Mouse (Mus musculus) heart, postnatal 0 days (tissue): ENCODE measurements around the gene Cabp4. TPM values are rescaled to one million over a fixed set of nuclear protein-coding genes. Genes with fewer than 3 reads are reported as not detected.

Source experiments
- ATAC-seq: fragments of 200-750 bp; cut with Nextera tagmentation; 2 replicates; pipeline ENCODE4 v1.8.0; 2017; ENCODE audit warnings: low read depth, moderate number of reproducible peaks, moderate library complexity; ENCODE audit not compliant: insufficient read depth
- DNase-seq: peaks from one replicate; pipeline ENCODE4 v3.0.0-alpha.2; 2016; ENCODE audit warnings: low spot score
- H3K27ac ChIP-seq: fragments of 300-500 bp; sonication (generic); 2 replicates; pipeline ENCODE4 v1.5.1; 2014; ENCODE audit warnings: low read depth, mild to moderate bottlenecking
- H3K27me3 ChIP-seq: fragments of 300-500 bp; sonication (generic); 2 replicates; pipeline ENCODE4 v1.6.1; 2014; ENCODE audit warnings: low read length, mixed read lengths; ENCODE audit not compliant: control insufficient read depth, insufficient read depth
- H3K36me3 ChIP-seq: fragments of 300-500 bp; sonication (generic); replicated peaks from 2 replicates; pipeline ENCODE4 v1.6.1; 2014; ENCODE audit warnings: low read length, mixed read lengths; ENCODE audit not compliant: control insufficient read depth, insufficient read depth
- H3K4me1 ChIP-seq: fragments of 300-500 bp; sonication (generic); 2 replicates; pipeline ENCODE4 v1.6.1; 2014; ENCODE audit warnings: antibody characterized with exemption; ENCODE audit not compliant: control insufficient read depth, insufficient read depth
- H3K4me2 ChIP-seq: fragments of 300-500 bp; sonication (generic); 2 replicates; pipeline ENCODE4 v1.6.1; 2014; ENCODE audit warnings: low read depth, mild to moderate bottlenecking, low read length, moderate library complexity
- H3K4me3 ChIP-seq: fragments of 300-500 bp; sonication (generic); 2 replicates; pipeline ENCODE4 v1.5.1; 2014; ENCODE audit warnings: low read depth, low read length
- H3K9ac ChIP-seq: fragments of 300-500 bp; sonication (generic); replicated peaks from 2 replicates; pipeline ENCODE4 v1.6.1; 2014; ENCODE audit warnings: low read depth, low read length, mixed read lengths
- H3K9me3 ChIP-seq: fragments of 300-500 bp; sonication (generic); replicated peaks from 2 replicates; pipeline ENCODE4 v1.6.1; 2016; ENCODE audit warnings: low read length; ENCODE audit not compliant: control insufficient read depth
- CTCF ChIP-seq: IDR thresholded peaks from 2 replicates; pipeline ENCODE4 v1.5.1; 2016; ENCODE audit warnings: antibody characterized with exemption, control low read depth, low read depth
- EP300 ChIP-seq: IDR thresholded peaks from 2 replicates; pipeline ENCODE4 v1.6.1; 2016; ENCODE audit warnings: antibody characterized with exemption, low read depth
- WGBS: fragments of 180-500 bp; shearing (Covaris S2); extraction: QIAGEN DNeasy Blood & Tissue Kit; methylation state at CpG from one replicate; pipeline ENCODE4 v1.1.7; 2014; 5-methylcytosine and 5-hydroxymethylcytosine counted together
- polyA plus RNA-seq: library from polyadenylated mRNA; unstranded; fragments of >200 nt; fragmentation: Nextera tagmentation; extraction: Ambion mirVana; gene quantifications from 2 replicates; pipeline ENCODE4 v1.2.1, GENCODE M21; 2015
- total RNA-seq: library from RNA; depleted of rRNA; stranded (reverse); fragments of >200 nt; gene quantifications from 2 replicates; pipeline ENCODE4 v1.2.3, GENCODE M21; 2014; ENCODE audit warnings: low replicate concordance

The Cabp4 gene
- total and polyA plus RNA-seq, 2 experiments from 2014 or later = 0.11 TPM; not detected in 1

DNA sequence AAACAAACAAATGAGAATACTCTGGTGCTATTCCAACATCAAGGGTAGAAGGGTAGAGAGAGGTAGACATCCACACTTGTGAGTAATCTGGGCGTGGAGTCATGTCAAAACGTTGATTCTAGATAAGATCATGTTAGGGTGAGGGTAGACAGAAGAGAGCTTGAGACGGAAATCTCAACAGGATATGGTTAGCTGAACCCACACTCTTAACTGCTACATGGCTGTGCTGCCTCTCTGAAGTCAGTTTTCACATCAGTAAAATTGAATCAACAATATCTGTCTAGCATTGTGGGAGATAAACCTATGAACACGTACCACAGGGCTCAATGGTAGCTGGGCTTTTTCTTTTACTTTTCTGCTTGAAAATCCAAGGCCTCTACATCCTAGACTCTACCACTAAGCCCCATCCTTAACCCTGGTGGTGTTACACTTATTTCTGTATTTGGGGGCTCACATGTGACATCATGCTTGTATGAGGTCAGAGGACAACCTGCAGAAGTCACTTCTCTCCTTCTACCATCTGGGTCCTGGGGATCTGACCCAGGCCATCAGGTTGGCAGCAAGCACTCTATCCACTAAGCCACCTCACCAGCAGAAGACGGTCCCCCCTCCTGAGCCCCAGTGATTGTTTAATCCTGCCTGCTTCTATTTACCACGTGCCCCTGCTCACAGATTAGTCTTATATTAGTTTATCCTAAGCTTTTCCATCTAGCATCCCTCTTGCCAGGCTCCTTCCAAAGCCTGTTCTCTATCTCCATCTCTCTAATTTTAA, 23.9 kb downstream of the Cabp4 start:
- Histone ChIP-seq H3K27ac (no peak overlapping the region), H3K9me3 (no peaks in the 10 kb centered on the region), H3K4me3 (no peak overlapping the region), H3K4me1 (peaks cover 9% of the 10 kb centered on the region; the same call in 1 of the 2 replicates), H3K9ac (no peak overlapping the region), H3K4me2 (no peak overlapping the region), H3K27me3 (no peaks in the 10 kb centered on the region), H3K36me3 (peaks cover 27% of the 10 kb centered on the region)
- DNase-seq (no peak), ATAC-seq (no peak)
- WGBS = 77% methylated on average over 6 of the region's 6 CpGs
- no peak for TF ChIP-seq EP300
- TF ChIP-seq CTCF = no peak

- Histone ChIP-seq H3K36me3 (peaks cover 35% of the 10 kb centered on the region), H3K4me3 (no peak overlapping the region), H3K9ac (no peak overlapping the region), H3K27me3 (no peaks in the 10 kb centered on the region), H3K9me3 (no peaks in the 10 kb centered on the region), H3K4me1 (peaks cover 13% of the 10 kb centered on the region), H3K27ac (no peak overlapping the region), H3K4me2 (no peak overlapping the region)
- 92% methylated on average over 2 of the region's 2 CpGs for WGBS
- ATAC-seq = no peak
- DNase-seq = no peak
- TF ChIP-seq CTCF (no peak), EP300 (no peak)
These were observed 25.5 kb downstream of the Cabp4 start for GRCm38 (mm10) chr19:4118350-4118749.

DNA sequence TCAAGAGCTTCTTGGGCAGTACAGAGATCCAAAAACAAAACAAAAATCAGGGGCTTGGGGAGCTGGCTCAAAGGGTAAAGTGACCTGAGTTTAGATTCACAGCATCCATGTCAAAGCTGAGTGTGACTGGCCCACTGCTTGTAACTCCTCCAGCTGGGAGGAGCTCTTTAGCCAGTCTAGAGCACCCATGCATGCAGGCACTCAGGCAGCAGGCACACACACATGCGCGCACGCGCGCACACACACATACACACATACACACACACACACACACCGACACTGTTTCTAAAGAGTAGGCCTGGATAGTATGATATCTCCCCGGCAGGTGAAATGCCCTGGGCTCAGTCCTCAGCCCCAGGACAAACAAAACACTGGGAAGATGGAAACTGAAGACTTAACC, 26.8 kb downstream of the Cabp4 start:
- H3K4me1 ChIP-seq = peaks cover 19% of the 10 kb centered on the region
- H3K4me2 ChIP-seq = no peak overlapping the region
- no peak overlapping the region for H3K9ac ChIP-seq
- no peaks in the 10 kb centered on the region for H3K9me3 ChIP-seq
- no peak for ATAC-seq
- no peak for DNase-seq
- peaks cover 44% of the 10 kb centered on the region for H3K36me3 ChIP-seq
- TF ChIP-seq CTCF (no peak), EP300 (no peak)
- WGBS = 97% methylated on average over 7 of the region's 7 CpGs
- H3K27me3 ChIP-seq = no peaks in the 10 kb centered on the region
- H3K4me3 ChIP-seq = no peak overlapping the region
- no peak overlapping the region for H3K27ac ChIP-seq

- no peak overlapping the region for H3K9ac ChIP-seq
- WGBS = 88% methylated on average over 11 of the region's 11 CpGs
- no peaks in the 10 kb centered on the region for H3K27me3 ChIP-seq
- peaks cover 16% of the 10 kb centered on the region for H3K4me1 ChIP-seq
- TF ChIP-seq CTCF (no peak), EP300 (no peak)
- DNase-seq = no peak
- H3K36me3 ChIP-seq = peaks cover 53% of the 10 kb centered on the region
- H3K9me3 ChIP-seq = no peaks in the 10 kb centered on the region
- H3K4me2 ChIP-seq = no peak overlapping the region
- H3K27ac ChIP-seq = no peak overlapping the region
- no peak for ATAC-seq
- no peak overlapping the region for H3K4me3 ChIP-seq
These were observed 28.0 kb downstream of the Cabp4 start for GRCm38 (mm10) chr19:4115816-4116215.

GRCm38 (mm10) chr19:4115144-4115543, 28.7 kb downstream of the Cabp4 start:
- no peak overlapping the region for H3K9ac ChIP-seq
- DNase-seq (no peak), ATAC-seq (no peak)
- TF ChIP-seq EP300 (no peak), CTCF (no peak)
- no peaks in the 10 kb centered on the region for H3K9me3 ChIP-seq
- H3K36me3 ChIP-seq = peaks cover 53% of the 10 kb centered on the region
- H3K4me3 ChIP-seq = no peak overlapping the region
- H3K27me3 ChIP-seq = no peaks in the 10 kb centered on the region
- H3K4me2 ChIP-seq = no peak overlapping the region
- 88% methylated on average over 10 of the region's 10 CpGs for WGBS
- no peak overlapping the region for H3K27ac ChIP-seq
- peaks cover 11% of the 10 kb centered on the region for H3K4me1 ChIP-seq

DNA sequence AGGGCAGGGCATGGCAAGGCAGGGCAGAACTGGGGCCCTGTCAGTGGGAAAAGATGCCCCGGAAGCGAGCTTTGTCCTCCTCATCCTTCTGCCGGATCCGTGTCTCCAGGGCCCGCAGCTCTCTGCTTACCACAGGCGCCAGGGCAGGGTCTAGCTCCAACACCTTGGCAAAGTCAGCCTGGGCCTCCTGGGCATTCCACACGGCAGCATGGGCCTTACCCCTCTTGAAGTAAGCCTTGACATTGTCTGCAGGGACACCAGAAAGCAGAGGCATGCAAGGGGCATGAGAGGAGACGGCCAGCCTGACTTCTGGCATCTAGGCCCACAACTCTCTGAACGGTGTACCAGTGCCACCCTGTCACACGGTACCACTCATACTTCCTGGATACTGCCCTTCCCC, 29.3 kb downstream of the Cabp4 start:
- no peak overlapping the region for H3K9ac ChIP-seq
- no peak for ATAC-seq
- H3K4me3 ChIP-seq = no peak overlapping the region
- H3K4me1 ChIP-seq = peaks cover 11% of the 10 kb centered on the region
- H3K4me2 ChIP-seq = no peak overlapping the region
- DNase-seq = no peak
- TF ChIP-seq CTCF (no peak), EP300 (no peak)
- WGBS = 86% methylated on average over 10 of the region's 10 CpGs
- H3K27ac ChIP-seq = no peak overlapping the region
- H3K9me3 ChIP-seq = no peaks in the 10 kb centered on the region
- H3K36me3 ChIP-seq = peaks cover 59% of the 10 kb centered on the region
- H3K27me3 ChIP-seq = no peaks in the 10 kb centered on the region
